Mouse (Mus musculus): ENCODE data around the gene Mesp2.

DNA sequence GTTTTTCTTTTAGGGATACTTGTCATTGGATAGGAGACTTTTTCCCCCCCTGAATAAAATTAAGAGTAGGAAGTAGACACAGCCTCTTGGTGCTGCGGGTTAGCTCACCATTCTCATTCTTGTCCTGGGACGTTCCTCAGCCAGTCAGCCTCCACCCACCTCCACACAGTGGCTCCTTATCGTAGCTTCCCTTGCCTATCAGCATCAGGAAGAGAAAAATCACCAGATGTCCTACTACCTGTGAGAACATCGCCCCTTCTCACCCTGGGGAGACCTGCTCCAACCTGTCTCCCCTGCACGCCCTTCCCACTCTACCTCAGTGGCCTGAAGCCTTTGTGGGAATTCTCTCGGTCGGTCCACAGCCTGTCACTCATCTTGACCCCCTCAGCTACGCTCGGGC lies 50.3 kb downstream of the Mesp2 start, which contains the start of gene Anpep:
- TF ChIP-seq CTCF (IDR thresholded peaks at IDR 0.05; ENCODE audit: borderline replicate concordance, insufficient read depth, low read depth, low read length) = no peak
- no peak for TF ChIP-seq POLR2A (IDR thresholded peaks at IDR 0.05; ENCODE audit: borderline replicate concordance, insufficient read depth, low read length)

Data from cerebellum, adult 2 months (tissue).